Mouse (Mus musculus) liver, embryonic 11.5 days (tissue): ENCODE results near the gene Cyp4f14. TPM values are rescaled to one million over a fixed set of nuclear protein-coding genes. Genes with fewer than 3 reads are reported as not detected.

Experiments used
- ATAC-seq: fragments of 200-750 bp; cut with Nextera tagmentation; replicated peaks from 2 replicates; pipeline ENCODE4 v1.8.0; 2017; ENCODE audit warnings: moderate number of reproducible peaks, mild to moderate bottlenecking, moderate TSS enrichment, moderate library complexity; ENCODE audit not compliant: low FRiP score
- DNase-seq: peaks from one replicate; pipeline ENCODE4 v3.0.0-alpha.2; 2017; ENCODE audit warnings: low spot score
- H3K27ac ChIP-seq: fragments of 300-500 bp; sonication (generic); 2 replicates; pipeline ENCODE4 v1.5.1; 2014; ENCODE audit warnings: mild to moderate bottlenecking, low read depth, low read length, control low read depth
- H3K27me3 ChIP-seq: fragments of 300-500 bp; sonication (generic); replicated peaks from 2 replicates; pipeline ENCODE4 v1.6.1; 2014; ENCODE audit warnings: low read length, mixed read lengths; ENCODE audit not compliant: control insufficient read depth, insufficient read depth
- H3K36me3 ChIP-seq: fragments of 300-500 bp; sonication (generic); 2 replicates; pipeline ENCODE4 v1.6.1; 2014; ENCODE audit warnings: mild to moderate bottlenecking, low read length, moderate library complexity, mixed read lengths; ENCODE audit not compliant: control insufficient read depth, insufficient read depth
- H3K4me1 ChIP-seq: fragments of 300-500 bp; sonication (generic); replicated peaks from 2 replicates; pipeline ENCODE4 v1.6.1; 2014; ENCODE audit warnings: low read length, mixed read lengths; ENCODE audit not compliant: control insufficient read depth, insufficient read depth
- H3K4me2 ChIP-seq: fragments of 300-500 bp; sonication (generic); 2 replicates; pipeline ENCODE4 v1.6.1; 2014; ENCODE audit warnings: mild to moderate bottlenecking, control low read depth, moderate library complexity
- H3K4me3 ChIP-seq: fragments of 300-500 bp; sonication (generic); 2 replicates; pipeline ENCODE4 v1.5.1; 2014; ENCODE audit warnings: low read depth, low read length, control low read depth
- H3K9ac ChIP-seq: fragments of 300-500 bp; sonication (generic); 2 replicates; pipeline ENCODE4 v1.6.1; 2014; ENCODE audit warnings: low read depth, low read length, control low read depth
- H3K9me3 ChIP-seq: fragments of 300-500 bp; sonication (generic); 2 replicates; pipeline ENCODE4 v1.6.1; 2016; ENCODE audit warnings: low read length, inconsistent platforms, mixed read lengths; ENCODE audit not compliant: control insufficient read depth
- WGBS: fragments of 180-500 bp; shearing (Covaris S2); extraction: QIAGEN DNeasy Blood & Tissue Kit; methylation state at CpG from one replicate; pipeline ENCODE4 v1.1.7; 2014; 5-methylcytosine and 5-hydroxymethylcytosine counted together
- polyA plus RNA-seq: library from polyadenylated mRNA; unstranded; fragments of >200 nt; fragmentation: Nextera tagmentation; extraction: Ambion mirVana; gene quantifications from 2 replicates; pipeline ENCODE4 v1.2.1, GENCODE M21; 2014

The Cyp4f14 gene
- polyA plus RNA-seq, 1 experiment from 2014 or later, result not detected

DNA sequence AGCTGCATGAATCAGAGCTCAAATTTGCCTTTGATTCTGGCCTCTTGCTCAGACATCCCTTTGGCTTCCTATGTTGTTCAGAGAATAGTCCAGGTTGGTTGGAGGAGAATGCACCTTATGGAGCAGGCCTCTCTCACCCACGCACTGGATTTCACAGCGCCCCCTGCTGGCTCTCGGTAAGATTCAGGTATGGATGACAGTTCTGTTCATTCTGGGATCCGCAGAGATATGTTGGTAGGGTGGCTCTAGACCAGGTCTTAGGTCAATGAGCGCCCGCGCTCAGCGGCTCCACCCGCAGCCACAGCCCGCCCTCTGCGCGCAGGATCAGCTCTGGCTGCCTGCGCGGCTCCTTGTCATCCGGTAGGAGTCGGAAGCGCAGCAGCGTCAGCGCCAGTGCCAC is 11.9 kb downstream of the Cyp4f14 start:
- Histone ChIP-seq H3K4me2 (0 out of 2 replicates have a peak overlapping the region, but pooled peaks have one; percentile 4), H3K9ac (no peak overlapping the region), H3K4me1 (no peaks in the 10 kb centered on the region), H3K27ac (no peak overlapping the region), H3K36me3 (no peaks in the 10 kb centered on the region), H3K27me3 (peaks cover 4% of the 10 kb centered on the region; the same call in 1 of the 2 replicates), H3K9me3 (no peaks in the 10 kb centered on the region), H3K4me3 (no peak overlapping the region)
- ATAC-seq (peak; percentile 10; the same call in 1 of the 2 replicates), DNase-seq (peak; percentile 46)
- WGBS, result 10% methylated on average over 19 of the region's 19 CpGs

DNA sequence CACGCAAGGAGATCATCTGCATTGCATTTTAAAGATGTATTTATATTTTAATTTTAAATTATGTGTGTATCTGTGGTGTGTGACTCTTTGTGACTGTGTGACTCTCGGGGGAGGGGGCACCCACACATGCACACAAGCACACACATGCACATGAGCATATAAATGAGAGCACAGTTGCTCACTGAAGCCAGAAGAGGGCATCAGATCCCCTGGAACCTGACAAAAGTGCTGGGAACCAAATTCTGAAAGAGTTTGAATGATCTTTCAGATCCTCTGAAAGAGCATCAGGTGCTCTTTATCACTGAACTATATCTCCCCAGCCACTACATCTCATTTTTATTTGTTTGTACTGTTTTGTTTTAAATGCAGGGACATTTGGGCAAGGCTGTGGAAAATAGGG is 12.7 kb downstream of the Cyp4f14 start:
- Histone ChIP-seq H3K27ac (no peak overlapping the region), H3K36me3 (no peaks in the 10 kb centered on the region), H3K9me3 (no peaks in the 10 kb centered on the region), H3K27me3 (peaks cover 4% of the 10 kb centered on the region; the same call in 1 of the 2 replicates), H3K9ac (no peak overlapping the region), H3K4me2 (no peak overlapping the region), H3K4me3 (no peak overlapping the region), H3K4me1 (no peaks in the 10 kb centered on the region)
- DNase-seq (no peak), ATAC-seq (no peak)
- 49% methylated on average over 2 of the region's 2 CpGs for WGBS

DNA sequence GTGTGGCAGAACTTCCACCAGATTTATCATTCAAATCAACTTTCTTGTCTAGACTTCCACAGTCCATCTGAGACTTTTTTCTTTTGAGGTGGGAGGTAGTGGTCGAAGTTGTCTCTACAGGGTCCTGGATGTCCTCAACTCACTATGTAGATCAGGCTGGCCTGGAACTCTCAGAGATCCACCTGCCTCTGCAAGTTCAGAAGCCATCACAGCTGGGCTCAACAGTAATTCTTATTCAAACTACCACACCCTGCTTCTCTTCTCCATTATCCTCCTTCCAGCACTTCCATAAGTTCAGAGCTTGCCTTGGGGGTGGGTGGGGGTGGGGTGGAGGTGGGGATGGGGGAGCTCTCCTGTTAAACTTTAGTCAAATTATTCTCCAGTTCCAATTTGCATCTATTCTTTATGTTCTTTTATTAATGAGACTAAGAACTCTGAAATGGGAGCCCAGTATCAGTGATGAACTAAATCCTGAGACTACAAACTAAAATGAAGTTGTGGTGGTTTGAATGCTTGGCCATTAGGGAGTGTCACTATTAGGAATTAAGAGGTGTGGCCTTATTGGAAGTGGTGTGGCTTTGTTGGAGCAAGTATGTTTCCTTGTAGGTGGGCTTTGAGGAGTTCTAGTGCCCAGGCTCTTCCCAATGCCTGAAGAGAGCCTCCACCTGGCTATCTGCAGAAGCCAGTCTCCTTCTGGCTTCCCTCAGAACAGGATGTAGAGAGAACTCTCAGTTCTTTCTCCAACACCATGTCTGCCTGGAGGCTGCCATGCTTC is 15.2 kb downstream of the Cyp4f14 start:
- Histone ChIP-seq H3K4me2 (no peak overlapping the region), H3K4me3 (no peak overlapping the region), H3K27me3 (peaks cover 4% of the 10 kb centered on the region; the same call in 1 of the 2 replicates), H3K9ac (no peak overlapping the region), H3K4me1 (no peaks in the 10 kb centered on the region), H3K27ac (no peak overlapping the region), H3K36me3 (no peaks in the 10 kb centered on the region), H3K9me3 (no peaks in the 10 kb centered on the region)
- WGBS, result 47% methylated on average over 1 of the region's 1 CpGs
- ATAC-seq (no peak), DNase-seq (no peak)

DNA sequence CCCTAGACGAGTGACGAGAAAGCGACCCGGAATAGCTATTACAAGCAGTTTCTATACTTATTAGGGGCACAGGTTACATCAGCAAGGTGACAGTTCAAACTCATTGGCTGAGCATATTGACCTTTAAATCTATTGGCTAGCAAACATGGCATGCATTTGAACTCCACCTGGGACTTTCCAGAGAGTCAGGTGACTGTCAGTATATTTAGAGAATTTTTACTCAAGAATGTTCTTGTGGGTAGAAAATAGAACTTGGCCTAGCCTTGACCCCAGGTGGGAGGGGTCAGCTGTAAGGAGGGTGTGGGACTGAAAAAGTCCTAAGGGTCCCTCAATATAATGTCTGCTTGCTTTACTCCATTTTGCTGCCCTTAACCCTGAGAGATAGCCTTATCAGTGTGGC is 21.7 kb downstream of the Cyp4f14 start:
- no peaks in the 10 kb centered on the region for H3K27me3 ChIP-seq

DNA sequence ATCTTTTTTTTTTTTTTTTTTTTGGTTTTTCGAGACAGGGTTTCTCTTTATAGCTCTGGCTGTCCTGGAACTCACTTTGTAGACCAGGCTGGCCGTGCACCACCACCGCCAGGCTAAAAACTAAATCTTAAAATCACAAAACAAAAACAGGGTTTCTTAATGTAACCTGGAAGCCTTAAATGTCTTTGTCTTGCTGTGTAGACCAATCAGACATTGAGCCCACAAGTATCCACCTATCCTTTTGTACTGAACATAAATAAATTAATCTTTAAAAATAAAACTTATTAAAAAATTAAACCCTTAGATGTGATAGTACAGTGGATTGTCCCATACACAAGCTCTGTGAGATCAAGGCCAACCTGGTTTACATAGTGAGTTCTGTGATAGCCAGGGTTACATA is 23.2 kb downstream of the Cyp4f14 start:
- Histone ChIP-seq H3K36me3 (no peaks in the 10 kb centered on the region), H3K4me1 (peaks cover 9% of the 10 kb centered on the region), H3K9ac (no peak overlapping the region), H3K4me3 (no peak overlapping the region), H3K27ac (no peak overlapping the region), H3K27me3 (no peaks in the 10 kb centered on the region), H3K4me2 (no peak overlapping the region), H3K9me3 (no peaks in the 10 kb centered on the region)
- DNase-seq, result no peak
- WGBS, result 86% methylated on average over 3 of the region's 3 CpGs
- ATAC-seq, result no peak

More for the DNA sequence above, 21.7 kb downstream of the Cyp4f14 start:
- DNase-seq (no peak), ATAC-seq (no peak)
- no peak overlapping the region for H3K4me2 ChIP-seq
- H3K4me3 ChIP-seq, result no peak overlapping the region
- 87% methylated on average over 4 of the region's 4 CpGs for WGBS
- H3K9me3 ChIP-seq, result no peaks in the 10 kb centered on the region
- H3K4me1 ChIP-seq, result peaks cover 4% of the 10 kb centered on the region
- H3K9ac ChIP-seq, result no peak overlapping the region
- H3K27ac ChIP-seq, result no peak overlapping the region
- no peaks in the 10 kb centered on the region for H3K36me3 ChIP-seq

DNA sequence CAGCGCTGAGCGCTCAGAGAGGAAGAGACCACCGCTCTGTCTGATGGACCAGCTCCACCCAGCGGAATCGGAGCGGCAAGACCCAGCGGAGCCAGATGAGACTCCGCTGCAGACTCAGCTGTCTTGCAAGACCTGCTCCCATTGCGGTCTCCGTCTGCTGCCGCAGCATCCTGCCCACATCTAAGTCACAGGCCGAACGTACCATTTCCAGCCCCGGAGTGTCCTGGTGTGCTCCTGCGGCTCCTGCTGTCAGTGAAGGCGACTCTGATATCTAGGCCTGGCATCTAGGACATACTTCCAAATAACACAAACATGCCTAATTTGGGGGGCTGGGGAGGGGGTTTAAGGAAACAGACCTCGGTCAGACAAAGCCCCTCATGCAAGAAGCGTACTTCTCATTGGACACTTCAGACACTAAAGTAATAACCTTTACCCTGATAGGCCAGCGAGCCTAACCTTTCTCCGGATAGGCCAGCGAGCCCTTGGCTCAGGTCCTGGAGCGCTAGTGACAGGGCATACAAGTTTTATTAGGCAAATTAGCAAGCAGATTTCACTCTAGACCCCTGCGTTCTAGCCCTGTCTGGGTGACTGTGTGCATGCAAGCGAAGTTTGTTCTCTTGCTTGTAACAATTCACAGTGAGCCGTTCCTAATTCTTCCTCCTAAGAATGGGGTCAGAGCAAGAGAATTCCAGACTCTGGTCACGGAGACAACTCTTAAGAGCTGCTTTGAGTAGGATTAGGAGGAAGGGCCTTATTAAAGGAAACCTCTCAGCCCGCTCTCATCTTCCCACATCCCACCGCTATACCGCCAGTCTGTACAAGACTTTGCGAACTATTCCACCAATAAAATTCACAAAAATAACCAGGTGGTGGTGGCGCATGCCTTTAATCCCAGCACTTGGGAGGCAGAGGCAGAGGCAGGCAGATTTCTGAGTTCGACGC is 25.6 kb downstream of the Cyp4f14 start, which contains the start of gene Zfp870:
TSS of gene Zfp870 (minus strand) at position 404 of the 942 bp plus-strand sequence.
- H3K4me3 ChIP-seq, result peak within 1 kb of the TSS; percentile 85
- 14% methylated on average over 33 of the region's 33 CpGs for WGBS

DNA sequence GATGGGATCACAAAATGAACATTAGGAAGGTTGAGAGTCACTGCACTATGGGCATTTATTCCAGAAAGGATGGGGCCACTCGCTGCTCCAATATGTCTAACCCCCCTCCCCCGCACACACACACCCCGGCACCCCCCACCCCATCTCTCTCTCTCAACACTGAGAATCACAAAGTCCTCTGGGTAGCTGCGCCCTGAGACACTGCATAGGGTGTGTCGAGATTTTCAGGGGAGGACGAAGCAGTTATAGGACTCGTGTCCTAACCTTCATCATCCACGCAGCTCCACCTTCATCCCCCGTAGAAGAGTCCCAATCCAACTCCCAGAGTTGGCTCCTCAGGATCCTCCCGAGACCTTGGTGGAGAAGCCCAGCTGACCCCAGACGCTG is 26.3 kb downstream of the Cyp4f14 start:
- ATAC-seq, result peak; percentile 66; the same call in 1 of the 2 replicates
- peaks cover 9% of the 10 kb centered on the region for H3K4me1 ChIP-seq
- H3K9me3 ChIP-seq, result no peaks in the 10 kb centered on the region
- H3K4me2 ChIP-seq, result peak overlapping the region; percentile 83
- H3K4me3 ChIP-seq, result peak overlapping the region; percentile 85
- no peak for DNase-seq
- no peak overlapping the region; the same call in 1 of the 2 replicates for H3K27ac ChIP-seq
- 5% methylated on average over 11 of the region's 11 CpGs for WGBS
- H3K27me3 ChIP-seq, result no peaks in the 10 kb centered on the region
- peak overlapping the region; percentile 86 for H3K9ac ChIP-seq
- no peaks in the 10 kb centered on the region for H3K36me3 ChIP-seq

More for the DNA sequence above, 25.6 kb downstream of the Cyp4f14 start, which contains the start of gene Zfp870:
- Histone ChIP-seq H3K27me3 (no peaks in the 10 kb centered on the region), H3K4me2 (peak within 1 kb of the TSS; percentile 83), H3K9ac (peak within 1 kb of the TSS; percentile 86), H3K9me3 (no peaks in the 10 kb centered on the region), H3K4me1 (peaks cover 9% of the 10 kb centered on the region), H3K27ac (peak within 1 kb of the TSS; percentile 43; the same call in 1 of the 2 replicates), H3K36me3 (no peaks in the 10 kb centered on the region)
- DNase-seq (peak; percentile 80), ATAC-seq (peak; percentile 96)

DNA sequence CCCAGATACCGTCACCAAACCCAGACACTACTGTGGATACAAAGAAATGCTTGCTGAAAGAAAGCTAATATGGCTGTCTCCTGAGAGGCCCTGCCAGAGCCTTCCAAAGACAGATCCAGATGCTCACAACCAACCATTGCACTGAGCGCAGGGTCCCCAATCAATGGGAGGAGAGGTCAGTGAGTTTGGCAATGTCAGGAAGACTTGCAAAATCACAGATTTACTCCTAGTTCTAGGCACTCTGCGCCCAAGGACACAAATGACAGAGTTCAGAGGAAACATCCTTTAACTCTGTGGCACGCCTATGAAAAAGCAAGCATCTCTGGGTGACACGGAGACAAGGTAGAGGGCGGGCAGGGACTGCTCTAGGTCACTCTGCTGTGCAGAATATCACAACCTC is 27.5 kb downstream of the Cyp4f14 start:
- Histone ChIP-seq H3K4me3 (no peak overlapping the region), H3K9ac (no peak overlapping the region), H3K36me3 (no peaks in the 10 kb centered on the region; the same call in 1 of the 2 replicates), H3K27ac (no peak overlapping the region), H3K9me3 (no peaks in the 10 kb centered on the region), H3K4me1 (peaks cover 9% of the 10 kb centered on the region), H3K4me2 (no peak overlapping the region), H3K27me3 (no peaks in the 10 kb centered on the region)
- DNase-seq (no peak), ATAC-seq (no peak)
- 89% methylated on average over 6 of the region's 6 CpGs for WGBS
